Mouse (Mus musculus) kidney, adult 11 months (tissue): Measurements from ENCODE around the gene Myh2.

Experiments used
- DNase-seq: peaks from one replicate; pipeline ENCODE4 v3.0.0; 2022

Myh2 gene

GRCm38 (mm10) chr11:67170727-67171126 lies at the start of gene Myh2:
Myh2 (plus strand) TSS chr11:67171027.
- DNase-seq = no peak

- DNase-seq = no peak
Observed at GRCm38 (mm10) chr11:67124943-67125342, 45.9 kb upstream of the Myh2 start.

GRCm38 (mm10) chr11:67125361-67125760 lies 45.5 kb upstream of the Myh2 start:
- DNase-seq = no peak

GRCm38 (mm10) chr11:67133526-67133925 lies 37.3 kb upstream of the Myh2 start:
- no peak for DNase-seq

GRCm38 (mm10) chr11:67134654-67135053 lies 36.2 kb upstream of the Myh2 start:
- DNase-seq = no peak

- DNase-seq = no peak
Observed at GRCm38 (mm10) chr11:67135532-67135931, 35.3 kb upstream of the Myh2 start.

- no peak for DNase-seq
Observed at GRCm38 (mm10) chr11:67139556-67139955, 31.3 kb upstream of the Myh2 start.

- DNase-seq = no peak
Observed at GRCm38 (mm10) chr11:67140175-67140574, 30.7 kb upstream of the Myh2 start.

GRCm38 (mm10) chr11:67141031-67141430 lies 29.8 kb upstream of the Myh2 start:
- no peak for DNase-seq

- DNase-seq = no peak
Observed at GRCm38 (mm10) chr11:67142047-67142446, 28.8 kb upstream of the Myh2 start.

- no peak for DNase-seq
Observed at GRCm38 (mm10) chr11:67143065-67143464, 27.8 kb upstream of the Myh2 start.

- no peak for DNase-seq
Observed at GRCm38 (mm10) chr11:67143863-67144498, 26.8 kb upstream of the Myh2 start.

- no peak for DNase-seq
Observed at GRCm38 (mm10) chr11:67144559-67145265, 26.1 kb upstream of the Myh2 start.

- no peak for DNase-seq
Observed at GRCm38 (mm10) chr11:67145482-67146408, 25.1 kb upstream of the Myh2 start.

- no peak for DNase-seq
Observed at GRCm38 (mm10) chr11:67146409-67147282, 24.2 kb upstream of the Myh2 start.

GRCm38 (mm10) chr11:67147283-67147921 lies 23.4 kb upstream of the Myh2 start:
- no peak for DNase-seq

- DNase-seq = no peak
Observed at GRCm38 (mm10) chr11:67148286-67149012, 22.4 kb upstream of the Myh2 start.

GRCm38 (mm10) chr11:67150237-67150636 lies 20.6 kb upstream of the Myh2 start:
- no peak for DNase-seq

GRCm38 (mm10) chr11:67151159-67151558 lies 19.7 kb upstream of the Myh2 start:
- DNase-seq = no peak

GRCm38 (mm10) chr11:67151651-67152630 lies 18.9 kb upstream of the Myh2 start:
- no peak for DNase-seq
